Mouse (Mus musculus) bone marrow, adult 2 months (tissue): Measurements from ENCODE around the gene Erp29.

Experiments used
- CTCF ChIP-seq: fragments of 200-500 bp; IDR thresholded peaks from 2 replicates; pipeline ENCODE4 v1.5.1; 2011; ENCODE audit warnings: low read length, control low read depth; ENCODE audit not compliant: control insufficient read depth, insufficient read depth
- POLR2A ChIP-seq: fragments of 200-500 bp; IDR thresholded peaks from 2 replicates; pipeline ENCODE4 v1.6.1; 2011; ENCODE audit warnings: low read depth, mild to moderate bottlenecking, control low read depth, low read length, borderline replicate concordance; ENCODE audit not compliant: control insufficient read depth

DNA sequence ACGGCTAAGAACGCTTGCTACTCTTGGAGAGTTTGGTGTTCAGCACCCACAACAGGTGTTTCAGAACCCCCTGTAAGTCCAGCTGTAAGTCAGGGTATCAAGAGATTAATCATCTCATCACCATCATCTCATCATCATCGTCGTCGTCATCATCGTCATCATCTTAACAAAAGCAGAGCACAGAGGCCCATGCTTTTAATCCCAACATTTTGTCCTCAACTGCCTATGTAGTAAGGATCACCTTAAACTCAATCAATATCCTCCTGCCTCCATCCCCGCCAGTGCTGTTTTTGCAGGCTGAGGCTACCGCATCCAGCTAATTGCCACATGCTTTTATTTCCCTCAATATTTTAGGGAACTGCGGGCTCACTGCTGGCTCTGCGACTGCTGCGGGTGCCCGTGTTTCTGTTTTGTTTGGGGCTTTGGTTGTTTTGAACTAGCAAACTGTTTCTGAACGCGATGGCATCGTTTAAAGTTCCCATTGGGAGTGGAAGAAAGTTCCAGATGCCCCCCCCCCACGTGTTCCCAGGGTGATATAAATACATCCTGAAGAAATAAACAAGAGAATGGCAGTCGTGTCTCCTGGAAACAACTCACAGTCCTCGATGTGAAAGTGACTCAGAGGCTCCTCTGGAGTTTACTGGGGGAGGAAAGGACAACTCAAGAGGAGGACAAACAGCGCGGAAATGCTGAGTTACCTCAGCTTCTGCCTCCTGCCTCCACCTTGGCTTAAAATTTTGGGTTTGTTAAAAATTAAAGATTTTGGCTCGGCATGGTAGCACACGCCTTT is 66.0 kb downstream of the Erp29 start:
- no peak for TF ChIP-seq POLR2A
- TF ChIP-seq CTCF, result no peak
